Mouse (Mus musculus) stomach, postnatal 0 days (tissue): ENCODE data around the gene Ak4.

Experiments
- CTCF ChIP-seq: IDR thresholded peaks from 2 replicates; pipeline ENCODE4 v1.5.1; 2016; ENCODE audit warnings: antibody characterized with exemption, low read depth, mild to moderate bottlenecking, moderate library complexity
- EP300 ChIP-seq: optimal IDR thresholded peaks from 2 replicates; pipeline ENCODE3; 2016; ENCODE audit warnings: antibody characterized with exemption

DNA sequence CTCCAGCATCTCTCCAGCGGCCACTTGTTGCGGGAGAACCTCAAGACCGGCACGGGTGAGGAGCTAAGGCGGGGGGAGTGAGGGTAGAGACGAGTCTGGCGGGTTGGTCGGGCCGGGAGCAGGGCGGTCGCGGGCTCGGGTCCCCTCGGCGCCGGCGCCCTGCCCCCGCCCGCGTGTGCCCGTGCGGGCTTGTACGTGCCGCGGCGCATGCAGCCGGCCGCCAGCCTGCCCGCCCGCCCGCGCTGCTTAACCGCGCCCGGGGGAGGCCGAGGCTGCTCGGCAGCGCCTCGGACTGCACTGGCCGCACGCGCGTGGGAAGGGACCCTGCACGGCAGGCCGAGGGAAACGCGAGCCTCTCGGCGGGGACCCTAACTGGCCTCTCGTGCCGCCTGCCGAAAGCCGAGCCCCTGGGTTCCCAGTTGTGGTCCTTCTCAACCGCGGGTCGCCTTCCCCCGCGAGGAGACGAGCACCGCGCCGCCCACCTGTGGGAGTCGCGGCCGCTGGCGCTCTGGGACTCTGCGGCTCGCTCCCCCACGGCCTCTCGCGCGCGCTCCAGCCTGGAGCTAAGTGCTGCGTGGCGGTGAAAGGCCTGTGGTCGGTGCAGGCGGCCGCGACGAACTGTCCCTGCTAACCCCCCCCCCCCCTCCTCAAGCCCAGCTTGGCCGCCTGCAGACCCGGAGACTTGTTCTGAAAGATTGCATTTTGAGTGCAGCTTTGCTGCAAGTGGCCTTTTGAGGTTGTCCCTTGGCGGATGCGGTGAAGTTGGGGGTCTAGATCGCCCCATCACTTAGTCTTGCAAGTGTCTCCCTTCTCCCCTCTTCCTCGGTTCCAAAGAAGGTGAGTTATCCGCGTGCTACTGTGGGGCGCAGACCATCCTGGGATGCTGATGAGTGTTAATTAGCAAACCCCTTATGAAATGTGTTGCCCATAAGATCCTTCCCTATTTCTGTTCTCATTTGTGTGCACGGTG lies 1.1 kb downstream of the Ak4 start:
- TF ChIP-seq EP300 (no peak), CTCF (no peak)
